Mouse (Mus musculus): ENCODE results near the gene Kdm7a. TPM values are rescaled to one million over a fixed set of nuclear protein-coding genes. Genes with fewer than 3 reads are reported as not detected.
A peak's percentile ranks its signal among the peaks of the same experiment; 100 is the strongest.

Kdm7a gene
- polyA plus RNA-seq, 1 experiment from 2014 or later: 5.1 TPM

GRCm38 (mm10) chr6:39226610-39226955 is 20.0 kb upstream of the Kdm7a start:
- H3K36me3 ChIP-seq: no peaks in the 10 kb centered on the region
- H3K4me1 ChIP-seq (replicated peaks): 0 out of 2 replicates have a peak, but pooled peaks cover 8% of the 10 kb centered on the region
- no peak for ATAC-seq
- no peak overlapping the region for H3K4me3 ChIP-seq (replicated peaks)
- H3K27me3 ChIP-seq (replicated peaks): no peaks in the 10 kb centered on the region
- WGBS: 65% methylated on average over 9 of the region's 9 CpGs
- H3K4me2 ChIP-seq (replicated peaks): 0 out of 2 replicates have a peak overlapping the region, but pooled peaks have one; percentile 1
- H3K9me3 ChIP-seq: no peaks in the 10 kb centered on the region
- no peak overlapping the region for H3K9ac ChIP-seq
- no peak overlapping the region for H3K27ac ChIP-seq

- H3K36me3 ChIP-seq: no peaks in the 10 kb centered on the region
- no peak overlapping the region for H3K4me3 ChIP-seq (replicated peaks)
- no peaks in the 10 kb centered on the region for H3K9me3 ChIP-seq
- H3K9ac ChIP-seq: no peak overlapping the region
- H3K4me2 ChIP-seq (replicated peaks): 0 out of 2 replicates have a peak overlapping the region, but pooled peaks have one; percentile 1
- H3K27ac ChIP-seq: no peak overlapping the region
- H3K4me1 ChIP-seq (replicated peaks): 0 out of 2 replicates have a peak, but pooled peaks cover 8% of the 10 kb centered on the region
- ATAC-seq: no peak
- 35% methylated on average over 7 of the region's 7 CpGs for WGBS
- H3K27me3 ChIP-seq (replicated peaks): no peaks in the 10 kb centered on the region
Measured at GRCm38 (mm10) chr6:39225876-39226609, 19.5 kb upstream of the Kdm7a start.

DNA sequence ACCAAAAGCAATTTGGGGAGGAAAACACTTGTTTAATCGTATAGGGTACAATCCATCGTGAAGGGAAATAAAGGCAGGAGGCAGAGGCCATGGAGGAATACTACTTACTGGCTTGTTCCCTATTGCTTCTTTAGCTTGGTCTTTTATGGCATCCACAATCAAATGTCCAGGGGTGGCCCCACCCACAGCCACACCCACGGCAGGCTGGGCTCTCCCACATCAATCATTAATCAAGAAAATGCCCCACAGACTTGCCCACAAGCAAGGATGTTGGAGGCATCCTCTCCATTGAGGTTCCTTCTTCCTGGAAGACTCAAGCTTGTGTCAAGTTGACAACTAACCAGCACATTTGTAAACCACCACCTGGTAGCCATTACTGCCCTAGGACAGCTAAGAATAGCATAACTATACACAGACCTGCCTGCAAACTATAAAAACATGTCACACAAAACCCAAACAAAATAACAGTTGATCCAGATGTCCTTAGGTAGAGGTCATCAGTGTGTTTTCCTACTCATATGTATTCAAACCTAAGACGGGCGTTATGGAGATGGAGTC is 16.8 kb upstream of the Kdm7a start:
- Histone ChIP-seq H3K9ac (no peak overlapping the region), H3K4me2 (replicated peaks) (no peak overlapping the region), H3K4me3 (replicated peaks) (no peak overlapping the region), H3K27me3 (replicated peaks) (no peaks in the 10 kb centered on the region), H3K36me3 (no peaks in the 10 kb centered on the region), H3K27ac (no peak overlapping the region), H3K9me3 (no peaks in the 10 kb centered on the region), H3K4me1 (replicated peaks) (0 out of 2 replicates have a peak, but pooled peaks cover 8% of the 10 kb centered on the region)
- ATAC-seq: peak; percentile 80
- WGBS: 65% methylated on average over 5 of the region's 5 CpGs

DNA sequence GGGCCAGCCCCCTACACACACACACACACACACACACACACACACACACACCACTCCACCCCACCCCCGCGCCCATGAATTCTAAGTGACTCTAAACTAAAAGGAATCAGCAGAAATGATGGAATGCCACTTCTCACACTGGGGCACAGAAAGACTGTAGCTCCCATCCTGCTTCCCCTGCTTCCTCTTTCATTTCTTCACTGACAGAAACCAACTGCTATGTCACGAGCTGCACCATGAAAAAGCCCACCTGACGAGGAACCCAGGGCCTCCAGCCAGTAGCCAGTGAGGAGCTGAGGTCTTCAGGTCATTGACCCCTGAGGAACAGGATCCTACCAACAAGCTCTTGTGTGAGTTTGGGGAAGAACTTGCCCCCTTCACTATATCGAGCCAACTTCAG is 15.9 kb upstream of the Kdm7a start:
- no peak overlapping the region for H3K4me3 ChIP-seq (replicated peaks)
- H3K9me3 ChIP-seq: no peaks in the 10 kb centered on the region
- H3K27ac ChIP-seq: no peak overlapping the region
- no peaks in the 10 kb centered on the region for H3K36me3 ChIP-seq
- no peaks in the 10 kb centered on the region for H3K27me3 ChIP-seq (replicated peaks)
- H3K9ac ChIP-seq: no peak overlapping the region
- 0 out of 2 replicates have a peak, but pooled peaks cover 8% of the 10 kb centered on the region for H3K4me1 ChIP-seq (replicated peaks)
- H3K4me2 ChIP-seq (replicated peaks): no peak overlapping the region
- WGBS: 62% methylated on average over 5 of the region's 5 CpGs
- no peak for ATAC-seq

DNA sequence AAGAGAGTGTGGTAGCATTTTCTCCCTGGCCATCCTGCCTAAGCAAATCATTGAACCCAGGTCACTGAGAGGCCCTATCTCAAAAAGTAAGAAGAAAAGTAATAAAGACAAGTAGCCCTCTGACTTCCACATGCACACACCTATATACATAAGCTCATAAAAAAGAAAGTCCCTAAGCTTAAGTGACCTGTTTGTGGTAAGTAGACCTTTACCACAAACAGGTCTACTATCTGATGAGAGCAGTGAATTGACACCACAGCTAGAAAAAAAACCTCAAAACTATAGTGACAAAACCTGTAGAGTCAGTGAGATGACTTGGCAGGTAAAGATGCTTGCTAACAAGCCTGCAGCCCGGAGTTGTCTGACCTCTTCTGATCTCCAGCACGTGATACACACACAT is 11.4 kb upstream of the Kdm7a start:
- H3K9me3 ChIP-seq: no peaks in the 10 kb centered on the region
- H3K4me2 ChIP-seq (replicated peaks): no peak overlapping the region
- WGBS: 86% methylated on average over 2 of the region's 2 CpGs
- no peaks in the 10 kb centered on the region for H3K36me3 ChIP-seq
- H3K27ac ChIP-seq: no peak overlapping the region
- no peak overlapping the region for H3K9ac ChIP-seq
- no peak overlapping the region for H3K4me3 ChIP-seq (replicated peaks)
- H3K27me3 ChIP-seq (replicated peaks): no peaks in the 10 kb centered on the region
- H3K4me1 ChIP-seq (replicated peaks): 0 out of 2 replicates have a peak, but pooled peaks cover 2% of the 10 kb centered on the region
- no peak for ATAC-seq

GRCm38 (mm10) chr6:39217138-39217537 is 10.5 kb upstream of the Kdm7a start:
- H3K27me3 ChIP-seq (replicated peaks): no peaks in the 10 kb centered on the region
- H3K4me2 ChIP-seq (replicated peaks): no peak overlapping the region
- H3K36me3 ChIP-seq: no peaks in the 10 kb centered on the region
- 89% methylated on average over 3 of the region's 3 CpGs for WGBS
- no peak overlapping the region for H3K9ac ChIP-seq
- H3K4me3 ChIP-seq (replicated peaks): no peak overlapping the region
- no peaks in the 10 kb centered on the region for H3K4me1 ChIP-seq (replicated peaks)
- no peak overlapping the region for H3K27ac ChIP-seq
- H3K9me3 ChIP-seq: no peaks in the 10 kb centered on the region
- no peak for ATAC-seq

GRCm38 (mm10) chr6:39214949-39215606 is 8.5 kb upstream of the Kdm7a start:
- no peak for ATAC-seq
- WGBS: 58% methylated on average over 5 of the region's 5 CpGs
- Histone ChIP-seq H3K4me1 (replicated peaks) (no peaks in the 10 kb centered on the region), H3K9me3 (no peaks in the 10 kb centered on the region), H3K27ac (no peak overlapping the region), H3K4me3 (replicated peaks) (no peak overlapping the region), H3K4me2 (replicated peaks) (no peak overlapping the region), H3K27me3 (replicated peaks) (no peaks in the 10 kb centered on the region), H3K36me3 (no peaks in the 10 kb centered on the region), H3K9ac (no peak overlapping the region)

DNA sequence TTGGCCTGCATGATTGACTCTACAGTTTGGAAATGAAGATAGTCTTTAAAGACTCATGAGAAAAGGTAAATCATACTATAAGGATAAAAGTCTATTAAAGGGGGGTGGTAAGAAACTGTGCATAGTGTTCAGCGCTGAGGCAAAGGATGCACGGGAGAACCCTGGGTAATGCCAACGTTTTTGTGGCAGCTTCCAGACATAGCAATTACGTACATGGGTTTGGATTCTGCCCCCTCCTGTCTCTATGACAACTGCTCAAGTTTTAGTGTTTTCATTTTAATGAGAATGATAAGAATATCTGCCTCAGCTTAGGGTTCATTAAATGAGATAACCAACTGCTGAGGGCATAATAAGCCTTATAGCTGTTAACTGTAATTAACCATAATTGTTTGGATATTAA is 3.1 kb upstream of the Kdm7a start:
- no peaks in the 10 kb centered on the region for H3K36me3 ChIP-seq

DNA sequence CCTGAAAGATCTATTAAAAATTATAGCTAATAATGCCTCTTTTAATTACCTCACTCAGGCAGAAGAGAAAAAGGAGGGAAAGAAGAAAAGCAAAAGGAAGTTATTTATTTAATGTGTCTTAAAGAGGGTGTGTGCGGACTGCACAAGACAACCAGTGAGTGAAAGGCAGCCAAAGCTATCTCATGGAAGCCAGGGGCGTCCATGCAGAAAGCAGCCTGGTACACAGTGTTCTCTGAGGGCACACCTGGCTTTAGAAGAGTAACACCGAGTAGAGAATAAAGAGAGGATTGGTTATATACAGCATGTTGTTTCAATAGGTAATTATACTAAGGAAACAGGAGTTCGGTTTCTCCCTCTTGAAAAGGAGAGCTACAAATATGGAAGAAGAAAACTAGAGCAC is 1.6 kb upstream of the Kdm7a start:
- Histone ChIP-seq H3K4me1 (replicated peaks) (0 out of 2 replicates have a peak, but pooled peaks cover 3% of the 10 kb centered on the region), H3K27me3 (replicated peaks) (no peaks in the 10 kb centered on the region), H3K4me3 (replicated peaks) (no peak overlapping the region), H3K27ac (no peak overlapping the region), H3K4me2 (replicated peaks) (no peak overlapping the region), H3K9me3 (no peaks in the 10 kb centered on the region), H3K9ac (no peak overlapping the region), H3K36me3 (no peaks in the 10 kb centered on the region)
- WGBS: 78% methylated on average over 4 of the region's 4 CpGs
- no peak for ATAC-seq

More for the DNA sequence above, 3.1 kb upstream of the Kdm7a start:
- no peak for ATAC-seq
- no peaks in the 10 kb centered on the region for H3K27me3 ChIP-seq (replicated peaks)
- WGBS: 87% methylated on average over 4 of the region's 4 CpGs
- no peak overlapping the region for H3K27ac ChIP-seq
- no peaks in the 10 kb centered on the region for H3K9me3 ChIP-seq
- H3K4me1 ChIP-seq (replicated peaks): no peaks in the 10 kb centered on the region
- H3K4me2 ChIP-seq (replicated peaks): no peak overlapping the region
- no peak overlapping the region for H3K9ac ChIP-seq
- H3K4me3 ChIP-seq (replicated peaks): no peak overlapping the region

GRCm38 (mm10) chr6:39205650-39206580 is 674 bp downstream of the Kdm7a start:
- under 1% methylated on average over 86 of the region's 121 CpGs for WGBS
- 0 out of 2 replicates have a peak, but pooled peaks cover 3% of the 10 kb centered on the region for H3K4me1 ChIP-seq (replicated peaks)
- H3K4me3 ChIP-seq (replicated peaks): peak overlapping the region; percentile 95

GRCm38 (mm10) chr6:39205064-39205649 is 1.4 kb downstream of the Kdm7a start:
- no peaks in the 10 kb centered on the region for H3K9me3 ChIP-seq
- H3K4me2 ChIP-seq (replicated peaks): peak overlapping the region; percentile 86
- H3K4me1 ChIP-seq (replicated peaks): 0 out of 2 replicates have a peak, but pooled peaks cover 3% of the 10 kb centered on the region
- peak overlapping the region; percentile 96 for H3K27ac ChIP-seq
- peak; percentile 51 for ATAC-seq
- H3K4me3 ChIP-seq (replicated peaks): peak overlapping the region; percentile 95
- no peaks in the 10 kb centered on the region for H3K36me3 ChIP-seq
- under 1% methylated on average over 30 of the region's 30 CpGs for WGBS
- H3K27me3 ChIP-seq (replicated peaks): no peaks in the 10 kb centered on the region
- H3K9ac ChIP-seq: peak overlapping the region; percentile 96

More at GRCm38 (mm10) chr6:39205650-39206580, 674 bp downstream of the Kdm7a start:
- peak overlapping the region; percentile 86 for H3K4me2 ChIP-seq (replicated peaks)
- ATAC-seq: peak; percentile 61
- H3K27me3 ChIP-seq (replicated peaks): no peaks in the 10 kb centered on the region
- peak overlapping the region; percentile 96 for H3K9ac ChIP-seq
- H3K27ac ChIP-seq: peak overlapping the region; percentile 96
- H3K36me3 ChIP-seq: no peaks in the 10 kb centered on the region
- H3K9me3 ChIP-seq: no peaks in the 10 kb centered on the region

All from intestine, embryonic 15.5 days (tissue).